Mouse (Mus musculus): ENCODE results near the gene Rpp38.

Rpp38 gene

DNA sequence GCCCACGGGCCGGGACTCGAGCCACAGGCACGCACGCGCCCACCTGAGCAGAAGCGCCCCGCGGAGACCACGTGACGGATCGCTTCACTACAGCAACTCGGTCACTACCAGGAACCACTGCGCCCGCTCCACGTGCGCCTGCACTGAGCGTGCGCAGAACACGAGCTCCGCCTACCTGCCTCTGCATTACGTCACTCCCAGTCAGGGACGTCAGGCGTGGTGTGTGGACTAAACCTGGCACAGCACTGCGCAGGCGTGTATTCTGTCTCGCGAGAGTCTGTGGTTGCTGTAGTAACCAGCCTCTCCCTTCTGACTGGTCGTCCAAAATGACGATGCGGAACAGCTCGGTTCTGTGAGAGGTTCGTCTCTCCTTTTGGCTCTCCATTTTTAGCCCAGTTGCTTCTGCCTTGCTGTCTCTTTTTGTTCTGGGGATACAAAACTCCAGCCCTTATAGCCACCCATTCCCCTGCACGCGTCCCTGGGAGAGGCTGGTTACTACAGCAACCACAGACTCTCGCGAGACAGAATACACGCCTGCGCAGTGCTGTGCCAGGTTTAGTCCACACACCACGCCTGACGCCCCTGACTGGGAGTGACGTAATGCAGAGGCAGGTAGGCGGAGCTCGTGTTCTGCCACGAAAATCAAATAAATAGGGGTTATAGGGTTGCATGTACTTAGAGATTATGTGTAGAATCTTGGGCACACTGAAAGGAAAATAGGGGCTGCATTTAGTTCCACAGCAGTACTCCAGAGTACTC, at the start of gene Rpp38:
Rpp38 (minus strand) TSS at position 160 of the 759 bp plus-strand sequence.
- peak; percentile 93 to 96 for DNase-seq (ENCODE audit: low spot score in 2 of 2)

DNA sequence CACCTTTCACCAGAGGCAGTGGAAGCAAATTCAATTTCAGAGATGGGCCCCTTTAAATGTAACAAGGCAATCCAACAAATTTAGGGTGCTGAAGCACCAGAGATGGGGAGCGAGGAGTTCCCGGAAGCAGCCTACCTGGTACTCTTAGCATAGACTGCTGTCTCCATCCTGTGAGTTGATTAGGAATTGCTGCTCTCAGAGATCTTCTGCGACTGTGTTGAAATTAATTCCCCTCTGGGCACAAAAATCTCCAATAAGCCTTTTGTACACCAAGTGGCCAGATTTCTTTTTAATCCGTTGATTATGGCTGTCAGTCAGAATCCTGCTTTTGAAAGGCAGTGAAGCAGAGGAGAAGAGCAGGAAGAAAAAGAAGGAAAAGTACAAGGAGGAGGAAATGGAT, 32.7 kb upstream of the Rpp38 start:
- DNase-seq (ENCODE audit: low spot score in 2 of 2), result no peak

DNA sequence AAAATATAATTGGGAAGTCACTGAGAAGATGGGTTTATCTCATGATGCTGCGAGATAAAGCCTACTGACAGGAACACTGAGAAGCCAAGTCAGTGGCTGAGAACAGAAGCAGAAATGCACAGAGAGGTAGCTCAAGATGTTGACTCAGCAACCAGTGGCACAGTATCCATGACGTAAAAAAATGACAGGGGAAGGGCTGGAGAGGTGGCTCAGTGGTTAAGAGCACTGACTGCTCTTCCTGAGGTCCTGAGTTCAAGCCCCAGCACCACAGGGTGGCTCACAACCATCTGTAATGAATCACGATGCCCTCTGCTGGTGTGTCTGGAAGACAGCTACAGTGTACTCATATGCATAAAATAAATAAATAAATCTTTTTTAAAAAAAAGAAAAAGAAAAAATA, 28.6 kb upstream of the Rpp38 start:
- no peak for DNase-seq (ENCODE audit: low spot score in 2 of 2)

DNA sequence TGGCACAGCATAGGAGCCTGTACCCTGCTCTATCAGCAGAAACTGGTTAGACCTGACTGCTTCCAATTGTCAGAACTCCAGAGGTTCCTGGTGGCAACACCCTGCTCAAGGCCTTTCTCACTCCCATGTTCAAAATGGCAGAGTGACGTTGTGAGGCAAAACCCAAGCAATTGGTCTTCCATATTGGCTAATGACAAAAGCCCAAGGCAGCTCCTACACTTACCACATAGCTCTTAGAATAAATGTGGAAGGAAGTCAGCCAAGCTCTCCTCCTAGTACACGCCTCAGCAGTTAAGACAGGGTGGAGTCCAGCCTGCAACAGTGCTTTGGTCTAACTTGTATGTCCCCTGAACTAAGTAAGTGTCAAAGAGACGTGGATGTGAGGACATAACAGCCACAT, 25.4 kb upstream of the Rpp38 start:
- no peak for DNase-seq (ENCODE audit: low spot score in 2 of 2)

DNA sequence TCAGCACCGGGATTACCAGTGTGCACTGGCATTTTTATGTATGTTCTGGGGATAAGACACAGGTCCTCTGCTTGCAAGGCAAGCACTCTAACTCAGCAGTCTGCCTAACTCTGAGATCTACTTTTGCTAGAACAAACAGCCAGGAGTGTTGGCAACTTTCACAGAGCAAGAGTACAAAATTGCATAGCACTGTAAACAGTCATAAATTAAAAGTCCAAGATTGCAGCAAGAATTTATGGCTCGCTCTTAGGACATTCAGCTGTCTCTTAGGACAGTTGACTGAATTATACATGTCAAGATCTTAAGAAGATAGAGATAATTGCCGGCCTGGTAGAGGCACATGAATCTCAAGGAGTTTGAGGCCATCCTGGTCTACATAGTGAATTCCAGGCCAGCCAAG, 23.9 kb upstream of the Rpp38 start:
- no peak for DNase-seq (ENCODE audit: low spot score in 2 of 2)

DNA sequence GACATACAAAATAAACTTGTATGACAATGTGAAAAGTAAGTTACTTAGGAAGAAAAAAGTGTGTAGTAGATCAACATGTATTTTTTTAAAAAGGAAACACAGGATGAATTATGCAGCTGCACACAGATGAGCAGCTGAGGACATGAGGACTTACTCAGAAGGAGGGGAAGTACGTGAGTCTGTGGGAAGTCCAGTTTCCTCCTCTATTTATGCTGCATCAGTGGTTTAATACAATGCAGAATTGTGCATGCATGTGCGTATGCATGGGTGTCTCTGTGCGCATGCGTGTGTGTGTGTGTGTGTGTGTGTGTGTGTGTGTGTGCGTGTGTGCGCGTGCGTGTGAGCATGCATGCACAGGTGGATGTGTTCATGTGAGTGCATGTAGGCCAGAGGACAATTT, 23.4 kb upstream of the Rpp38 start:
- DNase-seq (ENCODE audit: low spot score in 2 of 2), result no peak

DNA sequence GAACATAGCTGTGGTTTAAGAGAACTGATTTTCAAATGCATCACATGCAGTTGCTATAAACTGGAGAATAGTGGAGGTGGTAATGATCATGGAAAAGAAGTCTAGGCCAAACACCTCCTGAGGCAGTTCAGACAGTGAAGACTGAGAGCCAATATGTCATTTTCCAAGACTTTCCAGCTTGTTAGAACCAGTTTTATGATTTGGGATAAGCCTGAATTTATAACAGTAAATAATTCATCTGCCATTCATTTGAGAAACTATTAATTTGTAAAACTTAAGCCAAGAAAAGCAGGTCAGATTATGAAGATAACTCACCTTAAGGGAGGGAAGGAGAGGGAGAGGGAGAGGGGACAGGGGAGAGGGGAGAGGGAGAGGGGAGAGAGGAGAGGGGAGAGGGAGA, 20.7 kb upstream of the Rpp38 start:
- no peak for DNase-seq (ENCODE audit: low spot score in 2 of 2)

DNA sequence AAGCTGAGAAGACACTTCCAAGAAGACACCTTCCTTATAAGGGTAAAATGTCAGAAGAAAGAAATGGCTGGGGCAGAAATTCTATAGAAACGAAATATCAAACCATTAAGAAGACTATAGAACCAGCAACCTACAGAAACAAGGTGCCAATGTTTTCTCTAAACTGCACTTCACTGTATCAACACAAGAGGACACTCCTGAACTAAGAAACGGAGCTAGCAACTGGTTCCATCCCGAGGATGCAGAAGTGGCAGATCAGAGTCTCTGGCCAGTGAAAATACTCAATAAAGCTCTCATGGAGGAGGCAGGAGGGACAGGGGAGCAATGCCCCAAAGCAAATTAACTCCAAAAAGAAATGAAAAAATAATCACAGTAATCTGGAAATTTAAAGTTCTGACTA, 16.5 kb upstream of the Rpp38 start:
- DNase-seq (ENCODE audit: low spot score in 2 of 2), result no peak

DNA sequence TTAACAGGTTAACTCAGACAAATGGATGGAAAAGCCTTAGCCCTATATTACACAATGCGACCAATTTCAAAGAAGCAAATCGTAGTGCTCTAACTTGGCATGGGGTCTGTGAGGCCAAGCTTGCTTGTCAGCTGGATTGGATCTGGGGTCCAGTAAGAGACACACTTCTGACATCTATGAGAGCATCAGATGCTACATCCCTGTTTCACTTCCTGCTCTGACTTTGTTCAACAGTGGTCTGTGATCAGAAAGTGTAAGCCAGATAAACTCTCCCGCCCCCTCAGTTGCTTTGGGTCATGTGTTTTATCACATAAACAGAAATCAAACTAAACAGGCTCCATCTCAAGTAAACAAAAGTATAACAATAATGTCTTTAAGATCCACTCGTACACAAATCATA, 16.0 kb upstream of the Rpp38 start:
- DNase-seq (ENCODE audit: low spot score in 2 of 2), result no peak

DNA sequence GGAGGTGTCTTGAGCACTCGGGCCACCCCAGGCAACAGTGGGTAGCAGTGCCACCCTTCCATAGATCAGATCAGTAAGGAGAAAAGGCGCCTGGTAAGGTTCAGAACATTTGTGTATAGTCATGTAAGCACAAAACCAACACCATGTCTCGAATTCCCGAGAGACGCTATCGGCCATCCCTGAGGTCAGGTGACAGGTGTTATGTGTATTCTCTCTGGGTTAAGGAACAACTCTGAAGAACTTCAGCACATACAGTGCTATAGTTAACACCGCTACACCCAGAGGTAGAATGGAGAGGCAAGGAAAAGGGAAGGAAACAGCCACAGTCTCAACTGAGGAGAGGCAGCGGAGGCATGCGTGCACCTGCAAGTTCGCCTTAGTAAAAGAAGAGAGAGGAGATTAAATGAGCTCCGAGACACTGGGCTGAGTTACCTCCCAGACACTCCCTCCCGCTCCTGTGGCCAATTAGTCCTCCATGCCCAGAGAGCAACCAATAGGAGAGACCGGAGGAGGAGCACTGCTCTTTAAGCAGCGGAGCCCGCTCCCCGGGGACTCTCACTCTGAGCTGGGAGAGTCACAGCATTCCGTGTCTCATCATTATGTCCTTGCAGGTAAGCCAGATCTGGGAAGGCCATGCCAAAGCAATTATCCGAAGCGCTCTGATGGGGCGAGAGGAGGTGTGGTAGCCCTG, 3.3 kb upstream of the Rpp38 start, which contains the start of gene Acbd7:
Acbd7 (plus strand) TSS at position 558 of the 691 bp plus-strand sequence.
- peak; percentile 36 to 65 for DNase-seq (ENCODE audit: low spot score in 2 of 2)

DNA sequence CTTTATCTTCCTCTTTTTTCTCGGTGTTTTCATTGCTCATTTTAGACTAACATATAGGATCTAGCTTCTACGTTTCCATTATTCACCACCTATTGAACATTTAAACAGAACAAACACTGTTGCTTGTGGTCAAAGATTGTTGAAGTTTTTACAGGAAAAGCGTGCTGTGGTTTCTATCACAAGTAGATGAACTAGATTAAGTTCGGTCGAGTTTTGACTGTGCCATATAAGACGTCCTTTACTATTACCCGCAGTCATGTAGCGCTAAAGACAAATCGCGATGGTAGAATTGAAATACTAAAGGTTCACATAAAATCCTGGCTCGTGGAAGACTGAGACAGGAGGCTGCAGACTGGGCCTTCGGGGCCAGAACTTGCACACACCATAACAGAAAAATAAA, 1.3 kb upstream of the Rpp38 start:
- no peak for DNase-seq (ENCODE audit: low spot score in 2 of 2)

DNA sequence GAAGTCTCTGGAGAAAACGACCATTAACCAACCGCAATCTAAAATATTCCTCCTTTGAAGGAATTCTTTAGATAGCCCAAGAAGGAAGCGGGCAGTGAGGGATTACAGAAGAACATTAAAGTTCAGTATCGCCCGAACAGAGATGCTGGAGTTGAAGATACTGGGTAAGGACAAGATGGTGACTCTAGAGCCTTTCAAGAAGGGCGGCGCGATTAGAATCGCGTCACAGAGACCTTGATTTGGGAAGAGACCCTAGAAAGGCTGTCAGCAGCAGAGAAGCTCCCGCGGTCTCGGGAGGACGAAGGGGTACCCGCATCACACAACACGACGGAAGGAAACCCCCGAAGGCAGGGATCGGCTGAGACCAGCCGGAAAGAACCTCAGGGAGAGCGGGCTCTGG, 387 bp downstream of the Rpp38 start:
- DNase-seq (ENCODE audit: low spot score in 2 of 2), result no peak

DNA sequence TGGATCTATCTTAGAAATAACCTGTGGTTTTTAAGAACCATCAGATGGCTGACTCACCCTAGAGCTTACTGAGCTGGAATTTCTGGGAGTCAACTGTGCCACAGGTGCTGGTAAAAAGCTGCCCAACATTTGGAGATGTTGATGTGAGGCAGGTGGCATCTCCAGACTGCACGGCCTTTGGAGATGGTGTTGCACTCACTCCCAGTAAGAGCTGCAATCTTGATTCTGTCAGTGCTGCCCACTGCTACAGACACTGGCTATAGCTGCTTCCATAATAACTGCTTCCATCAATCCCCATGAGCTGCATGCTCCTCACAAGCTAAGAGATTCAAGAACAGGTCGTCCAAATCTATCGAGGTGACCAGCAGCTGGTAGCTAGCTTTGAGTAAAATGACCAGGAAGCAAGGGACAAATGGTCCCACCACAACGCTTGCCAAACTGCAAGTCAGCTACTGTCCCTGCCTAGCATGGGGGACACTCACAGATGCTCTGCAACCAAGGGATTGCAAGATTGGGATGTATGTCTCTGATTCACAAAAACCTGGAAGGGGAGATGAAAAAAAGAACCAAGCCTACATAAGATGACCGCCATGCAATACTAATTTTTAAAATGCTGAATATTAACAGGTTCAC, 1.3 kb downstream of the Rpp38 start:
- DNase-seq (ENCODE audit: low spot score in 2 of 2), result no peak

DNA sequence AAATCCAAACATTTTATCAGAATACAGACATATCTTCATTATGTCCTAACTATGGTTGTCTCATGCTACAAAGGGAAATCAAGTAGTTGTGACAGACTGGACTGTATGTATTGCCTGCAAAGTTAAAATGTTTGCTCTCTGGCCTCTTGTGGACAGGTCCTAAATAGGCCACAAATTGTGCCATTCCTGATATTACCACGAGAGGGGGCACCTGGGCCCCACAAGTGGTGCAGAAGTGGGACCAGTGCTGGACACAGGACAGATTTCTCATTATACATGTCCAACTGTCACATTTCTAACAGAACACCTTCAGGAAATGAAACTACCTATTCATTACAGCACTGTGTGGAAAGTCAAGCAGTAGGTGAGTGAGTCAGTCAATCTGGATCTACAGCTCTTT, 5.1 kb downstream of the Rpp38 start:
- peak; percentile 47 to 76 for DNase-seq (ENCODE audit: low spot score in 2 of 2)

DNA sequence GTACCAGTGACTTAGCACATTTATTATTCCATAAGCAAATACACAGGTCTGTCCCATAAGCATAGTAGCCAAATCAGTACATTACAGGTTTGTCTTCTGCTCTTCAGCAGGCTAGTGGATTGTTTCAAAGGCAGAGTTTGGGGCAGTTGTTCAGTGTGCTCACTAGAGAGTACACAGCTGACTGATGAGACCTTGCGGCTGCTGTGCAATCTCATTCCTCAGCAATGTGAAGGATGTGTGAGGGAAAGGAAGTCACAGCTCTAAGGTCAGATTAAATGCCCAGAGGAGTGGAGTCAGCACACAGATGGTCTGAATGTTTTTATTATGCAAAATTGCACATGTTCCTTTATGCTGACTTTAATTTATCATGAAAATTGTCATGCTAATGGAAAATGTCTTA, 5.9 kb downstream of the Rpp38 start:
- no peak for DNase-seq (ENCODE audit: low spot score in 2 of 2)

DNA sequence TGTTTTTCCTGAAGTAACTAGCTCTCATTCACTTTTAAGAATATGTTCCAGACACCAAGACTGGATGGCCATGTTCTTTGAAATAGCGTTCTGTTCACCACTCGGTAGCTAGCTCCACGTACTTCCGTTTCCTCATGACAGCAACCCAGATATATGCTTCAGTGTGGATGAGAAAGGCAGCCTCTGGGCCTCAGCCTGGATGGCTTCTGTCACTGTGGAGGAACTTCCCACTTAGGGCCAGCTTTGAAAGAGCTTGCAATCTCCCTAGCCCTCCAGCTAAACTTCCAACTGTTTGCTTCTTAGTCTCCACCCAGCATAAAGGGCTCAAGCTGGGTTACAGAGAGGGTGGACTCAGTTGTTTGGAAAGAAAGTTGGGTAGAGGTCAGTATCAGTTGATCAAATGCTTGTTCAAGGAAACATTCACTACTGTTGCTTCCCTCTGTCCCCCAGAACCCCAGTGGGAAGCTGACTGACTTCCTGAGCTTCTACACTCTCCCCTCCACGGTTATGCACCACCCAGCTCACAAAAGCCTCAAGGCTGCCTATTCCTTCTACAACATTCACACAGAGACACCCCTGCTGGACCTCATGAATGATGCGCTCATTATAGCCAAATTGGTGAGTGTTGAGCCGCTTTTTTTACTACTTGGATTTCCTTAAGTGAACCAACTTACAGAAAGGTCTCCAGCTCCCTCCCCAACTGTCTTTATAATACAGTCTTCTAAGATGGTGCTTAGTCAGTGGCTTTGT, 7.9 kb downstream of the Rpp38 start:
- no peak for DNase-seq (ENCODE audit: low spot score in 2 of 2)

DNA sequence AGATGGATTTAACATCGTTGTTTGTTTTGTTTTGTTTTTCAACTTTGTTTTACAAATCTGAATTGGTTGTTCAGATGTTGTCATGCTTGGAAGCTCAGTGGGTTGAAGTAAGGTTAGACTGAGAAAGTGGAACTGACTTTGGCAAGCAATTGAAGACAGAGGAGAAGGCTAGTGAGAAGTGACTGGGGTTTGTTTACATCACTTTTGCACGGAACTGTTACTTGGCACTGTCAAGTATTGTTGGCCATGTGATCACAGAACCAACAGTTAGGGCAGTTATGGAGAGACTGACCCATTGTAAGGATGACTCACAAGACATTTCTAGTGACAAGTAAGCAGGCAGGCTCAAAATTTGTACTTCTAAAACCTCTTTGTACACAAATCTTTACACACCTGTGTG, 9.3 kb downstream of the Rpp38 start:
- no peak for DNase-seq (ENCODE audit: low spot score in 2 of 2)

DNA sequence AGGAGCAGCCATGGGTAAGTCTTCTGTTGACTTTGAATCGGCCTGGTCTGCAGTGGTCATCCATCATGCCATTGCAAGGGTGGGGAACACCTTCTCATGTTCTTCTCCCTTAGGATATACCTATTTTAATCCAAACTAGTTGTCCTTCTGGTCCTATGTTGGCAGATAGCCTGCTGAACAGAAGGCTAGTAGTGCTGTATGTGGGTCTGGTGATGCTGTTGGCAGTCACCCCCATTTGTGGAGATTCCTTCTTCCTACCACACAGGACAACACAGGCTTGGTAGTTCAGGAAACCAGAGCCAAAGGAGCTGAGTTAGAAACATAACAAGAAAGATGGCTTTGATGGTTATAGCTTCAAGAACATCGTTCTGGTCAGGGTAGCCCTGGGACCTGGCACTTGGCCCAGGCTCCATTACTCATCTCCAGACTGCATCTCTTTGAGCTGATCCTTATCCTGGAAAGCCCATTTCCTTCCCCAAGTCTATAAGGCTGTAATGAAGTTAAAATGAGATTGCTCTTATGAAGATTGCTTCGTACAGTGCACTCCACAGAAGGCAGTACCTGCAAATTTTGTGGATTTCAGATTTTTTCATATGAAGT, 26.9 kb downstream of the Rpp38 start:
- DNase-seq (ENCODE audit: low spot score in 2 of 2), result no peak

DNA sequence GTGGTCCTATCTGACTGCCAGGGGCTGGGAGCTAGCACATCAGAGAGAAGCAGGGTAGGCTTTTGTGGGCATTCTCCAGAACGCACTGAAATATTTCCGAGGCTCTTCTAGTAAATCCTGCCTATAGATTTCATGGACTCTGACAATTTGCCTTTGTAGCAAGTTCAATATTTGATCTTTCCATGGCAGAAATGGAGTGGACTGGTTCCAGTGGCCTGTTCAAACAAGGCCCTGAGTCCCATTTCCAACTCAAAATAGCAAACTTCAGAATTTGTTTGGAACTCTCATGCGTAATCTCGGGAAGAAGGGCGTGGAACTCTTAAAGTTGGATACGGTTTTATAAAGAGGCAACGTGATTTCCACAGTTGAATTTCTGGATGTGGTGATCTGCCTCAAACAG, 36.6 kb downstream of the Rpp38 start:
- DNase-seq (ENCODE audit: low spot score in 2 of 2), result no peak

DNA sequence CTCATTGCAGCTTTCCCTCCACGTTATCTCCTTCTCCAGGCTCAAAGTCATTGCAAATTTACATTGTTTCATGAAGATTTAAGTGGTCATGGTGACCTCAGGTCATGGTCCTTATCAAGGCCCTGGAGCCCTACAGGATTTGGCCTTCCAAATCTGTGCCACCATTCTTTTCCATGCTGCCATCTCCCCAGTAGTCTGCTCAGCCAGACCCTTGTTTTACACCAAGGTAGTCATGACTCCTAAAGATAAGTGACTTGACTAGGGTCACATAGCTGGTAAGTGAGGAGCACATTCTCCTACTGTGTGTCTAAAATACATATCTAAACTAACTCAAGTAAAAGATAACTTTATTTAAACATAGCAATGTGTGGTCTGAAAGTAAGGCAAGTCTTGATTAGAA, 40.3 kb downstream of the Rpp38 start:
- DNase-seq (ENCODE audit: low spot score in 2 of 2), result no peak

DNA sequence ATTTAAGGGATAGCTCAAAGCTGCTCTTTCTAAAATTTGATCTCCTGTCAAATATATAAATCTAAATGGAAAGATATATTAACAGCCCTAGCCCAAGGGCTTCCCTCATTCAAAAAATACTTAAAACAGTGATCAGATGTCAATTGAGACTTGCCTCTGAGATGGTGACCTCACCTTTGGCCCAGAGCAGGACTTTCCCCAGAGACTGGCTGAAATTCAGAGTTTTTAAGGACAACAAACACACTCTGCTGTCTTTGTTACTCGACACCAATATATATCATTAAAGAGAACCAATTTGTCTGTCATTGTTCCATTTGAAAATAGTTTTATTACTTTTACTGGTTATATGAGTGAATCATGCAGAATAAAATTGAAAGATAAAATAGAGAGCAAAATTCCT, 42.9 kb downstream of the Rpp38 start:
- no peak for DNase-seq (ENCODE audit: low spot score in 2 of 2)

DNA sequence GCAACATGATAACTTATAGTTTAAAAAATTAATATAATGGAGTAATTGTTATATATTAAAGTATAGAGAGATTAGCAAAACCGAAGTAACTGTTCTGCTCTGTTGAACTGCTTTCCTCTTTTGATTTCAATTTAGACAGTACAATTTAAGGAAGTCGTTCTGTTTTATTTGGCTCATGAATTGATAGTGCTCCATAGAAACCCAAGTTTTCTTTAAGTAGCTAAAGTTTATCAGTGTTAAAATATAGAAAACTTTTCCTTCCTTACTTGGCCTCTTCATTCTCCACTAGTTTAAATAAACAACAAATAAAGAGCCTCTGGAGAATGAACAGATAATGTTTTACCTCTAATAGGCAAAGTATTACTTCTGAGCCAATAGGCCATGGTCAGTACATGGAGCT, 46.2 kb downstream of the Rpp38 start:
- DNase-seq (ENCODE audit: low spot score in 2 of 2), result no peak

Measured in spleen, postnatal 10 days (tissue).